Comparison of ENCODE assay signal across 8 mouse cellular contexts in genomic region chrX:68678815-68679486, GRCm38 (mm10). TPM values are rescaled to one million over a fixed set of nuclear protein-coding genes. Genes with fewer than 3 reads are reported as not detected.
DNase-seq lines count a peak whose midpoint lies in the region; ATAC-seq lines count a peak whose summit lies in the region.

No protein-coding gene starts in this region.

- H3K27ac ChIP-seq in brown adipose tissue, adult 24 weeks (replicated peaks; ENCODE audit: low read depth, low read length), result peak overlapping the region; percentile 48

- DNase-seq in layer of hippocampus, adult 11-12 months (ENCODE audit: low spot score), result peak; percentile 6
- no peak for DNase-seq in layer of hippocampus, postnatal 10 days (ENCODE audit: low spot score in 2 of 2)
- DNase-seq in ES-CJ7 (ENCODE audit: low read depth, low spot score), result peak; percentile 31
- DNase-seq in kidney, postnatal 10 days, result peak; percentile 53
- peak; percentile 63 for DNase-seq in thymus, postnatal 4 days

- peak overlapping the region; percentile 98 for H3K4me3 ChIP-seq in brown adipose tissue, adult 24 weeks (ENCODE audit: insufficient read depth, low read depth, low read length)
- H3K4me3 ChIP-seq in megakaryocyte, embryonic 14.5 days (replicated peaks), result peak overlapping the region; percentile 93

- no peaks in the 10 kb centered on the region for H3K36me3 ChIP-seq in megakaryocyte, embryonic 14.5 days (replicated peaks; ENCODE audit: low read length)

- peaks cover 8% of the 10 kb centered on the region for H3K27me3 ChIP-seq in megakaryocyte, embryonic 14.5 days (replicated peaks)

- no peaks in the 10 kb centered on the region for H3K4me1 ChIP-seq in brown adipose tissue, adult 24 weeks (ENCODE audit: control insufficient read depth, insufficient read depth, insufficient read length, low read length)
- H3K4me1 ChIP-seq in megakaryocyte, embryonic 14.5 days, result peaks cover 10% of the 10 kb centered on the region; the same call in 1 of the 2 replicates

- H3K9me3 ChIP-seq in megakaryocyte, embryonic 14.5 days, result peaks cover 11% of the 10 kb centered on the region

- ATAC-seq in granulocyte monocyte progenitor cell, adult 5-6 weeks (replicated peaks; ENCODE audit: poor library complexity, severe bottlenecking), result peak; percentile 34

RNA-seq across cellular contexts. Expression of gene Fmr1, which starts 0.6 kb away (rescaled TPM):
- total RNA-seq in layer of hippocampus, postnatal 10 days (2021), result 10 to 100 TPM; 58.0 to 60.1 TPM
- 23.5 and 24.4 TPM in 2 replicates for polyA plus RNA-seq in brown adipose tissue, adult 24 weeks (2012; ENCODE audit: insufficient read depth, insufficient read length, missing spikeins)
- 53.9 and 61.2 TPM in 2 replicates for total RNA-seq in granulocyte monocyte progenitor cell, adult 5-6 weeks (2014; fragmentation: Nextera tagmentation)
- total RNA-seq in granulocyte monocyte progenitor cell, adult 5-6 weeks (2017), result 72.6 and 88.9 TPM in 2 replicates
- polyA plus RNA-seq in megakaryocyte, embryonic 14.5 days (2012; ENCODE audit: insufficient read depth, low replicate concordance), result 2.6 and 8.6 TPM in 2 replicates

Comparison
In these comparisons a context has a peak if more than half of its experiments do, and no peak if none do; other contexts are left out.
1. DNase-seq: peak in layer of hippocampus, adult 11-12 months (single experiment), ES-CJ7 (single experiment), kidney, postnatal 10 days (single experiment) and thymus, postnatal 4 days (single experiment); none in layer of hippocampus, postnatal 10 days (0 of 2).